Mouse (Mus musculus) CH12.LX (cell line): ENCODE results near the gene Gm20388. TPM values are rescaled to one million over a fixed set of nuclear protein-coding genes. Genes with fewer than 3 reads are reported as not detected.
A peak's percentile ranks its signal among the peaks of the same experiment; 100 is the strongest.

ENCODE experiments used
- DNase-seq: peaks from one replicate; pipeline ENCODE4 v3.0.0-alpha.2; 2013; ENCODE audit errors: extremely low read depth
- H3K27ac ChIP-seq: 2 replicates; pipeline ENCODE4 v1.5.1; 2012; ENCODE audit warnings: low read depth, mild to moderate bottlenecking, control low read depth, moderate library complexity; ENCODE audit not compliant: insufficient read depth
- H3K27me3 ChIP-seq: replicated peaks from 2 replicates; pipeline ENCODE3; 2012; ENCODE audit warnings: inconsistent platforms
- H3K36me3 ChIP-seq, 2 experiments: replicated peaks in 1 of 2; 2 replicates each; pipeline versions ENCODE3 to v1.6.1; 2012; ENCODE audit warnings: inconsistent platforms in 1 of 2, low read length in 1 of 2, mild to moderate bottlenecking in 1 of 2, mixed read lengths in 1 of 2, moderate library complexity in 1 of 2; ENCODE audit not compliant: control insufficient read depth in 1 of 2, insufficient read depth in 1 of 2
- H3K4me1 ChIP-seq, 2 experiments: 2 replicates each; pipeline ENCODE4 v1.6.1; 2012; ENCODE audit warnings: inconsistent platforms in 1 of 2, moderate library complexity in 1 of 2; ENCODE audit not compliant: insufficient read depth in 2 of 2, control insufficient read depth in 1 of 2
- H3K4me2 ChIP-seq: 2 replicates; pipeline ENCODE4 v1.6.1; 2012; ENCODE audit warnings: low read depth, mild to moderate bottlenecking, control low read depth; ENCODE audit not compliant: poor library complexity, insufficient read depth, severe bottlenecking
- H3K4me3 ChIP-seq, 3 experiments: fragments of 150-350 bp in 1 of 3; sonication (generic) in 1 of 3; replicated peaks in 1 of 3; 2 replicates each; pipeline versions ENCODE3 to v1.5.1; 2011 to 2012; ENCODE audit warnings: low read depth in 2 of 3, low read length in 2 of 3, mild to moderate bottlenecking in 2 of 3, moderate library complexity in 2 of 3, control low read depth in 1 of 3, improper control_type of control experiment in 1 of 3, inconsistent platforms in 1 of 3, mixed read lengths in 1 of 3; ENCODE audit not compliant: poor library complexity in 1 of 3
- H3K79me2 ChIP-seq: replicated peaks from 2 replicates; pipeline ENCODE4 v1.6.1; 2012; ENCODE audit warnings: mild to moderate bottlenecking, moderate library complexity; ENCODE audit not compliant: control insufficient read depth, poor library complexity, insufficient read depth, severe bottlenecking; ENCODE audit errors: extremely low read depth
- H3K9ac ChIP-seq: 2 replicates; pipeline ENCODE4 v1.6.1; 2012; ENCODE audit warnings: low read depth, mild to moderate bottlenecking, control low read depth, moderate library complexity; ENCODE audit not compliant: insufficient read depth
- H3K9me3 ChIP-seq: replicated peaks from 2 replicates; pipeline ENCODE3; 2012; ENCODE audit warnings: low read length, inconsistent platforms, mixed read lengths
- CHD1 ChIP-seq: IDR thresholded peaks from 2 replicates; pipeline ENCODE4 v1.6.1; 2012; ENCODE audit warnings: low read depth, low read length, improper control_type of control experiment, inconsistent platforms
- CHD2 ChIP-seq: IDR thresholded peaks from 2 replicates; pipeline ENCODE4 v1.6.1; 2011; ENCODE audit warnings: low read length, improper control_type of control experiment
- CTCF ChIP-seq, 2 experiments: IDR thresholded peaks in 1 of 2; conservative IDR thresholded peaks in 1 of 2; 2 replicates each; pipeline ENCODE4 v1.5.1; 2011 to 2012; ENCODE audit warnings: low read depth in 2 of 2, low read length in 2 of 2, improper control_type of control experiment in 1 of 2, inconsistent platforms in 1 of 2, mild to moderate bottlenecking in 1 of 2, moderate library complexity in 1 of 2
- ETS1 ChIP-seq: conservative IDR thresholded peaks from 2 replicates; pipeline ENCODE4 v1.6.1; 2012; ENCODE audit warnings: low read depth, mild to moderate bottlenecking, inconsistent platforms, low read length, improper control_type of control experiment, moderate library complexity
- GABPA ChIP-seq: IDR thresholded peaks from 2 replicates; pipeline ENCODE4 v1.6.1; 2012; ENCODE audit warnings: low read depth, low read length, improper control_type of control experiment, inconsistent platforms; ENCODE audit not compliant: insufficient replicate concordance
- IRF4 ChIP-seq: IDR thresholded peaks from 2 replicates; pipeline ENCODE4 v1.6.1; 2014; ENCODE audit warnings: low read depth, mild to moderate bottlenecking, inconsistent platforms, low read length, improper control_type of control experiment
- JUND ChIP-seq: conservative IDR thresholded peaks from 2 replicates; pipeline ENCODE4 v1.6.1; 2011; ENCODE audit warnings: low read depth, low read length, improper control_type of control experiment
- MAZ ChIP-seq: IDR thresholded peaks from 2 replicates; pipeline ENCODE4 v1.6.1; 2012; ENCODE audit warnings: low read depth, mild to moderate bottlenecking, inconsistent platforms, low read length, improper control_type of control experiment, moderate library complexity
- MEF2A ChIP-seq: IDR thresholded peaks from 2 replicates; pipeline ENCODE4 v1.6.1; 2014; ENCODE audit warnings: low read depth, mild to moderate bottlenecking, inconsistent platforms, low read length, improper control_type of control experiment, borderline replicate concordance
- MYC ChIP-seq: IDR thresholded peaks from 2 replicates; pipeline ENCODE4 v1.6.1; 2011; ENCODE audit warnings: low read depth, mild to moderate bottlenecking, improper control_type of control experiment, low read length
- POLR2A ChIP-seq: IDR thresholded peaks from 2 replicates; pipeline ENCODE4 v1.6.1; 2011; ENCODE audit warnings: low read depth, mild to moderate bottlenecking, improper control_type of control experiment, low read length
- POLR2AphosphoS2 ChIP-seq: IDR thresholded peaks from 2 replicates; pipeline ENCODE4 v1.6.1; 2011; ENCODE audit warnings: low read depth, low read length, improper control_type of control experiment
- RAD21 ChIP-seq: IDR thresholded peaks from 2 replicates; pipeline ENCODE4 v1.6.1; 2011; ENCODE audit warnings: low read depth, mild to moderate bottlenecking, low read length, improper control_type of control experiment, moderate library complexity
- SIN3A ChIP-seq: IDR thresholded peaks from 2 replicates; pipeline ENCODE4 v1.6.1; 2012; ENCODE audit warnings: low read length, improper control_type of control experiment, inconsistent platforms
- SMC3 ChIP-seq: IDR thresholded peaks from 2 replicates; pipeline ENCODE4 v1.6.1; 2011; ENCODE audit warnings: low read depth, low read length, improper control_type of control experiment
- TCF12 ChIP-seq: IDR thresholded peaks from 2 replicates; pipeline ENCODE4 v1.6.1; 2014; ENCODE audit warnings: low read depth, mild to moderate bottlenecking, inconsistent platforms, low read length, improper control_type of control experiment
- ZC3H11A ChIP-seq: IDR thresholded peaks from 2 replicates; pipeline ENCODE4 v1.6.1; 2012; ENCODE audit warnings: low read depth, mild to moderate bottlenecking, inconsistent platforms, low read length, improper control_type of control experiment
- ZMIZ1 ChIP-seq: IDR thresholded peaks from 2 replicates; pipeline ENCODE4 v1.6.1; 2012; ENCODE audit warnings: low read depth, mild to moderate bottlenecking, inconsistent platforms, low read length, improper control_type of control experiment
- dilution Hi-C: fragments of 300-500 bp; cut with MboI; formaldehyde crosslinking; loops from 2 replicates; pipeline ENCODE4 v1.14.3; 2020; ENCODE audit warnings: low sequenced_read_pairs; ENCODE audit not compliant: extremely low pct_unique_long_range_greater_than_20kb, extremely low pct_ligation_motif_present
- in situ Hi-C: fragments of 300-500 bp; cut with MboI; formaldehyde crosslinking; loops from 3 replicates; pipeline ENCODE4 v1.14.3; 2019; ENCODE audit warnings: low sequenced_read_pairs, low pct_ligation_motif_present, low pct_unique_long_range_greater_than_20kb, mixed read lengths
- polyA plus RNA-seq: library from polyadenylated mRNA; unstranded; fragments of >175 nt; gene quantifications from 2 replicates; pipeline ENCODE4 v1.2.1, GENCODE M21; 2012; ENCODE audit warnings: low read depth; ENCODE audit not compliant: insufficient read length
- total RNA-seq, 2 experiments: library from RNA; depleted of rRNA; stranded (reverse); fragments of 300-350 nt in 1 of 2; fragments of >200 nt in 1 of 2; gene quantifications; 2 replicates each; pipeline ENCODE4 v1.2.3; 2012 to 2014

The Gm20388 gene
- total and polyA plus RNA-seq, 3 experiments = 14.8 to 26.3 (median 22.2) TPM

- TF ChIP-seq MYC (peak; percentile 31; the same call in 1 of the 2 replicates), SMC3 (peak; percentile 80), CHD1 (no peak), CTCF (conservative IDR thresholded peaks at IDR 0.05 in 1 of 2, IDR thresholded peaks at IDR 0.05 in 1 of 2; ENCODE audit: low read depth in 2 of 2, low read length in 2 of 2) (peak; percentile 90 to 92), RAD21 (peak; percentile 54)
- dilution Hi-C loops (no loop called here), in situ Hi-C loops (loop anchor here (10.0 kb wide), 1 partner anchor 430 kb away; no protein-coding TSS in a partner anchor)
- Histone ChIP-seq H3K4me3 (no peak overlapping the region), H3K4me2 (no peak overlapping the region), H3K27ac (no peak overlapping the region), H3K9ac (no peak overlapping the region), H3K27me3 (no peaks in the 10 kb centered on the region), H3K9me3 (no peaks in the 10 kb centered on the region), H3K4me1 (no peaks in the 10 kb centered on the region), H3K36me3 (peaks cover 83 to 94% of the 10 kb centered on the region in 2 experiments), H3K79me2 (no peaks in the 10 kb centered on the region)
- peak; percentile 88 for DNase-seq
Measured at GRCm38 (mm10) chr8:123924719-123925118, 4014.1 kb downstream of the Gm20388 start.

- peaks cover 82 to 94% of the 10 kb centered on the region in 2 experiments for H3K36me3 ChIP-seq
- dilution Hi-C loops = no loop called here
Measured at GRCm38 (mm10) chr8:123925671-123926070, 4015.0 kb downstream of the Gm20388 start.

GRCm38 (mm10) chr8:123929026-123929425 lies 4018.4 kb downstream of the Gm20388 start:
- H3K4me3 ChIP-seq = no peak overlapping the region
- no peak for DNase-seq
- H3K4me1 ChIP-seq = no peaks in the 10 kb centered on the region
- in situ Hi-C loops (loop anchor here (10.0 kb wide), 1 partner anchor 426 kb away; no protein-coding TSS in a partner anchor), dilution Hi-C loops (no loop called here)
- H3K36me3 ChIP-seq = peaks cover 63 to 92% of the 10 kb centered on the region in 2 experiments
- TF ChIP-seq MEF2A = no peak
- no peak overlapping the region for H3K4me2 ChIP-seq
- H3K9me3 ChIP-seq = no peaks in the 10 kb centered on the region
- no peaks in the 10 kb centered on the region for H3K27me3 ChIP-seq
- no peak overlapping the region for H3K27ac ChIP-seq
- H3K9ac ChIP-seq = no peak overlapping the region
- no peaks in the 10 kb centered on the region for H3K79me2 ChIP-seq

More at GRCm38 (mm10) chr8:123925671-123926070, 4015.0 kb downstream of the Gm20388 start:
- no peak overlapping the region for H3K27ac ChIP-seq
- TF ChIP-seq TCF12 (no peak), POLR2A (no peak), SIN3A (no peak), CHD2 (no peak), ETS1 (no peak), ZC3H11A (no peak), GABPA (no peak), JUND (no peak), ZMIZ1 (no peak), POLR2AphosphoS2 (no peak), MAZ (no peak), SMC3 (no peak), MEF2A (no peak), MYC (no peak), IRF4 (no peak)
- H3K27me3 ChIP-seq = no peaks in the 10 kb centered on the region
- H3K4me1 ChIP-seq = no peaks in the 10 kb centered on the region
- H3K4me3 ChIP-seq = no peak overlapping the region
- no peaks in the 10 kb centered on the region for H3K9me3 ChIP-seq
- no peaks in the 10 kb centered on the region for H3K79me2 ChIP-seq
- in situ Hi-C loops = loop anchor here (10.0 kb wide), 1 partner anchor 429 kb away; no protein-coding TSS in a partner anchor
- H3K4me2 ChIP-seq = no peak overlapping the region
- no peak overlapping the region for H3K9ac ChIP-seq
- no peak for DNase-seq
